Mouse (Mus musculus): ENCODE results near the gene Hsd17b3.

DNA sequence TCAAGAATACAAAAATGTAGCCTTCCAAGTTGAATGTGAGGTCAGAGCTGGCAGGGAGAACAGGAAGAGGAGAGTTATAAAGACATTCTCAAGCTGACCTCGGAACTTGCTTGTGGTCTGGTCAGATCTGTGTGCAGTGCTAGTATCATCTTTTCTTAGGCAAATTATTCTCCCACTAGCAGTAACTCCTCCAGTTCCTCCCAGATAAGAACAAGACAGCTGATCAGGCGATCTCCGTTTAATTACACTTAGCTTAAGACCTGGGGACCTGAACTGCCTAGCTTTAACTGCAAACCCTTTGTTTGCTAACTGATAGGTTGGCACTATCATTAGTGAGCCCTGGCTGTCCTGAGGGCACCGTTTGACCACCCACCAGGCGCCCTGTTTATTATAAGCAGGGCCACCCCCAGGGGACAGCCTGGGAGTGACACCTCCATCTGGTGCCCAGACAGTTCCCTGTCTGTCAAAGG is 19.4 kb upstream of the Hsd17b3 start:
- TF ChIP-seq POLR2A (IDR thresholded peaks at IDR 0.05; ENCODE audit: borderline replicate concordance, low read depth, low read length), result no peak
- no peak for TF ChIP-seq CTCF (IDR thresholded peaks at IDR 0.05; ENCODE audit: low read depth, low read length)

All from bone marrow macrophage, adult 2 months (primary cell).